Mouse (Mus musculus): ENCODE measurements around the gene Slc25a3. TPM values are rescaled to one million over a fixed set of nuclear protein-coding genes. Genes with fewer than 3 reads are reported as not detected.

Slc25a3 gene
- polyA plus RNA-seq, 1 experiment from 2014 or later, result 1,147 TPM

GRCm38 (mm10) chr10:91101936-91102335 is 21.9 kb downstream of the Slc25a3 start:
- no peaks in the 10 kb centered on the region for H3K27me3 ChIP-seq (ENCODE audit: control insufficient read depth, insufficient read depth, low read length)
- H3K4me3 ChIP-seq (ENCODE audit: control insufficient read depth in 1 of 2, insufficient read depth in 1 of 2, low read depth in 1 of 2, low read length in 2 of 2), result no peak overlapping the region
- no peak overlapping the region for H3K4me2 ChIP-seq (ENCODE audit: low read length)
- H3K36me3 ChIP-seq (ENCODE audit: control insufficient read depth, insufficient read depth, low read length), result peaks cover 25% of the 10 kb centered on the region
- H3K9me3 ChIP-seq (ENCODE audit: control insufficient read depth, low read length), result no peaks in the 10 kb centered on the region
- 93% methylated on average over 25 of the region's 25 CpGs for WGBS
- H3K9ac ChIP-seq (ENCODE audit: low read length), result no peak overlapping the region
- H3K27ac ChIP-seq (replicated peaks in 1 of 2; ENCODE audit: control insufficient read depth in 1 of 2, insufficient read depth in 1 of 2, low read depth in 2 of 2, low read length in 2 of 2), result no peak overlapping the region
- ATAC-seq (ENCODE audit: insufficient number of reproducible peaks, insufficient read depth, low FRiP score, low read depth), result no peak
- no peaks in the 10 kb centered on the region for H3K4me1 ChIP-seq (ENCODE audit: control insufficient read depth in 2 of 2, insufficient read depth in 2 of 2, low read length in 2 of 2)

GRCm38 (mm10) chr10:91100101-91100500 is 23.8 kb downstream of the Slc25a3 start:
- no peaks in the 10 kb centered on the region for H3K4me1 ChIP-seq (ENCODE audit: control insufficient read depth in 2 of 2, insufficient read depth in 2 of 2, low read length in 2 of 2)
- H3K4me3 ChIP-seq (ENCODE audit: control insufficient read depth in 1 of 2, insufficient read depth in 1 of 2, low read depth in 1 of 2, low read length in 2 of 2), result no peak overlapping the region
- no peak overlapping the region for H3K27ac ChIP-seq (replicated peaks in 1 of 2; ENCODE audit: control insufficient read depth in 1 of 2, insufficient read depth in 1 of 2, low read depth in 2 of 2, low read length in 2 of 2)
- H3K9ac ChIP-seq (ENCODE audit: low read length), result no peak overlapping the region
- no peak for ATAC-seq (ENCODE audit: insufficient number of reproducible peaks, insufficient read depth, low FRiP score, low read depth)
- H3K4me2 ChIP-seq (ENCODE audit: low read length), result no peak overlapping the region
- H3K27me3 ChIP-seq (ENCODE audit: control insufficient read depth, insufficient read depth, low read length), result no peaks in the 10 kb centered on the region
- H3K36me3 ChIP-seq (ENCODE audit: control insufficient read depth, insufficient read depth, low read length), result peaks cover 35% of the 10 kb centered on the region
- 89% methylated on average over 1 of the region's 1 CpGs for WGBS
- no peaks in the 10 kb centered on the region for H3K9me3 ChIP-seq (ENCODE audit: control insufficient read depth, low read length)

- WGBS, result 91% methylated on average over 8 of the region's 8 CpGs
- no peak overlapping the region for H3K4me3 ChIP-seq (ENCODE audit: control insufficient read depth in 1 of 2, insufficient read depth in 1 of 2, low read depth in 1 of 2, low read length in 2 of 2)
- no peak overlapping the region for H3K27ac ChIP-seq (replicated peaks in 1 of 2; ENCODE audit: control insufficient read depth in 1 of 2, insufficient read depth in 1 of 2, low read depth in 2 of 2, low read length in 2 of 2)
- no peaks in the 10 kb centered on the region for H3K9me3 ChIP-seq (ENCODE audit: control insufficient read depth, low read length)
- peaks cover 53% of the 10 kb centered on the region for H3K36me3 ChIP-seq (ENCODE audit: control insufficient read depth, insufficient read depth, low read length)
- H3K9ac ChIP-seq (ENCODE audit: low read length), result no peak overlapping the region
- no peak overlapping the region for H3K4me2 ChIP-seq (ENCODE audit: low read length)
- H3K4me1 ChIP-seq (ENCODE audit: control insufficient read depth in 2 of 2, insufficient read depth in 2 of 2, low read length in 2 of 2), result no peaks in the 10 kb centered on the region
- ATAC-seq (ENCODE audit: insufficient number of reproducible peaks, insufficient read depth, low FRiP score, low read depth), result no peak
- no peaks in the 10 kb centered on the region for H3K27me3 ChIP-seq (ENCODE audit: control insufficient read depth, insufficient read depth, low read length)
These were observed 25.8 kb downstream of the Slc25a3 start for GRCm38 (mm10) chr10:91098056-91098455.

- ATAC-seq (ENCODE audit: insufficient number of reproducible peaks, insufficient read depth, low FRiP score, low read depth), result no peak
- no peaks in the 10 kb centered on the region for H3K4me1 ChIP-seq (ENCODE audit: control insufficient read depth in 2 of 2, insufficient read depth in 2 of 2, low read length in 2 of 2)
- 80% methylated on average over 15 of the region's 15 CpGs for WGBS
- H3K27ac ChIP-seq (replicated peaks in 1 of 2; ENCODE audit: control insufficient read depth in 1 of 2, insufficient read depth in 1 of 2, low read depth in 2 of 2, low read length in 2 of 2), result no peak overlapping the region
- H3K4me2 ChIP-seq (ENCODE audit: low read length), result no peak overlapping the region
- H3K9ac ChIP-seq (ENCODE audit: low read length), result no peak overlapping the region
- H3K4me3 ChIP-seq (ENCODE audit: control insufficient read depth in 1 of 2, insufficient read depth in 1 of 2, low read depth in 1 of 2, low read length in 2 of 2), result no peak overlapping the region
- H3K36me3 ChIP-seq (ENCODE audit: control insufficient read depth, insufficient read depth, low read length), result peaks cover 47% of the 10 kb centered on the region
- no peaks in the 10 kb centered on the region for H3K9me3 ChIP-seq (ENCODE audit: control insufficient read depth, low read length)
- H3K27me3 ChIP-seq (ENCODE audit: control insufficient read depth, insufficient read depth, low read length), result no peaks in the 10 kb centered on the region
These were observed 29.4 kb downstream of the Slc25a3 start for GRCm38 (mm10) chr10:91094251-91095104.

GRCm38 (mm10) chr10:91092812-91093211 is 31.0 kb downstream of the Slc25a3 start:
- H3K4me2 ChIP-seq (ENCODE audit: low read length), result no peak overlapping the region
- no peaks in the 10 kb centered on the region for H3K4me1 ChIP-seq (ENCODE audit: control insufficient read depth in 2 of 2, insufficient read depth in 2 of 2, low read length in 2 of 2)
- WGBS, result 81% methylated on average over 4 of the region's 4 CpGs
- H3K27ac ChIP-seq (replicated peaks in 1 of 2; ENCODE audit: control insufficient read depth in 1 of 2, insufficient read depth in 1 of 2, low read depth in 2 of 2, low read length in 2 of 2), result no peak overlapping the region
- H3K36me3 ChIP-seq (ENCODE audit: control insufficient read depth, insufficient read depth, low read length), result peaks cover 35% of the 10 kb centered on the region
- no peak overlapping the region for H3K4me3 ChIP-seq (ENCODE audit: control insufficient read depth in 1 of 2, insufficient read depth in 1 of 2, low read depth in 1 of 2, low read length in 2 of 2)
- no peak overlapping the region for H3K9ac ChIP-seq (ENCODE audit: low read length)
- H3K9me3 ChIP-seq (ENCODE audit: control insufficient read depth, low read length), result no peaks in the 10 kb centered on the region
- ATAC-seq (ENCODE audit: insufficient number of reproducible peaks, insufficient read depth, low FRiP score, low read depth), result no peak
- no peaks in the 10 kb centered on the region for H3K27me3 ChIP-seq (ENCODE audit: control insufficient read depth, insufficient read depth, low read length)

GRCm38 (mm10) chr10:91083393-91083927 is 40.4 kb downstream of the Slc25a3 start:
- H3K27ac ChIP-seq (replicated peaks in 1 of 2; ENCODE audit: control insufficient read depth in 1 of 2, insufficient read depth in 1 of 2, low read depth in 2 of 2, low read length in 2 of 2), result peak overlapping the region; percentile 44 to 89
- peak overlapping the region; percentile 88 for H3K4me2 ChIP-seq (ENCODE audit: low read length)
- peak overlapping the region; percentile 81 to 95 for H3K4me3 ChIP-seq (ENCODE audit: control insufficient read depth in 1 of 2, insufficient read depth in 1 of 2, low read depth in 1 of 2, low read length in 2 of 2)
- H3K36me3 ChIP-seq (ENCODE audit: control insufficient read depth, insufficient read depth, low read length), result peaks cover 12% of the 10 kb centered on the region
- peaks cover 0 to 8% of the 10 kb centered on the region in 2 experiments; a peak in 2 of 4 replicates for H3K4me1 ChIP-seq (ENCODE audit: control insufficient read depth in 2 of 2, insufficient read depth in 2 of 2, low read length in 2 of 2)
- 41% methylated on average over 12 of the region's 12 CpGs for WGBS
- no peaks in the 10 kb centered on the region for H3K9me3 ChIP-seq (ENCODE audit: control insufficient read depth, low read length)
- no peaks in the 10 kb centered on the region for H3K27me3 ChIP-seq (ENCODE audit: control insufficient read depth, insufficient read depth, low read length)
- H3K9ac ChIP-seq (ENCODE audit: low read length), result peak overlapping the region; percentile 90
- ATAC-seq (ENCODE audit: insufficient number of reproducible peaks, insufficient read depth, low FRiP score, low read depth), result no peak

- peak; percentile 97 for ATAC-seq (ENCODE audit: insufficient number of reproducible peaks, insufficient read depth, low FRiP score, low read depth)
These were observed 41.1 kb downstream of the Slc25a3 start, which contains the start of the genes Apaf1 and Ikbip for GRCm38 (mm10) chr10:91082550-91083392. Gene Apaf1, minus strand, starts transcription at chr10:91082770. Gene Ikbip, plus strand, starts transcription at chr10:91082940.

More at GRCm38 (mm10) chr10:91082550-91083392, 41.1 kb downstream of the Slc25a3 start, which contains the start of the genes Apaf1 and Ikbip:
- Histone ChIP-seq H3K27me3 (ENCODE audit: control insufficient read depth, insufficient read depth, low read length) (no peaks in the 10 kb centered on the region), H3K9me3 (ENCODE audit: control insufficient read depth, low read length) (no peaks in the 10 kb centered on the region), H3K4me2 (ENCODE audit: low read length) (peak within 1 kb of the TSS; percentile 88), H3K27ac (replicated peaks in 1 of 2; ENCODE audit: control insufficient read depth in 1 of 2, insufficient read depth in 1 of 2, low read depth in 2 of 2, low read length in 2 of 2) (peak within 1 kb of the TSS; percentile 63 to 89), H3K9ac (ENCODE audit: low read length) (peak within 1 kb of the TSS; percentile 91), H3K36me3 (ENCODE audit: control insufficient read depth, insufficient read depth, low read length) (peaks cover 18% of the 10 kb centered on the region), H3K4me1 (ENCODE audit: control insufficient read depth in 2 of 2, insufficient read depth in 2 of 2, low read length in 2 of 2) (peaks cover 0 to 8% of the 10 kb centered on the region in 2 experiments; a peak in 2 of 4 replicates), H3K4me3 (ENCODE audit: control insufficient read depth in 1 of 2, insufficient read depth in 1 of 2, low read depth in 1 of 2, low read length in 2 of 2) (peak within 1 kb of the TSS; percentile 81 to 95)
- WGBS, result under 1% methylated on average over 87 of the region's 87 CpGs

Data from heart, embryonic 14.5 days (tissue).